Mouse (Mus musculus) frontal cortex, postnatal 36 days (tissue): Measurements from ENCODE around the gene Gtf2f1.
A peak's percentile ranks its signal among the peaks of the same experiment; 100 is the strongest.

Experiments
- DNase-seq, 2 experiments: peaks; one replicate each; pipeline ENCODE4 v3.0.0; 2022; ENCODE audit warnings: low spot score in 2 of 2

The Gtf2f1 gene

GRCm38 (mm10) chr17:57003994-57004393 is 7.1 kb downstream of the Gtf2f1 start:
- DNase-seq = no peak

- no peak for DNase-seq
Observed at GRCm38 (mm10) chr17:57001228-57001627, 9.9 kb downstream of the Gtf2f1 start.

GRCm38 (mm10) chr17:56999968-57000609 is 11.0 kb downstream of the Gtf2f1 start, which contains the start of gene Pspn:
Gene Pspn, minus strand, starts transcription at chr17:57000018.
- no peak for DNase-seq

GRCm38 (mm10) chr17:56999414-56999813 is 11.7 kb downstream of the Gtf2f1 start:
- no peak for DNase-seq

- peak; percentile 93 to 96 for DNase-seq
Observed at GRCm38 (mm10) chr17:56997029-56997667, 13.9 kb downstream of the Gtf2f1 start, which contains the start of gene Alkbh7. Gene Alkbh7, plus strand, starts transcription at chr17:56997339.

- no peak for DNase-seq
Observed at GRCm38 (mm10) chr17:56996506-56996905, 14.6 kb downstream of the Gtf2f1 start.

- no peak for DNase-seq
Observed at GRCm38 (mm10) chr17:56995046-56995445, 16.0 kb downstream of the Gtf2f1 start.

GRCm38 (mm10) chr17:56990966-56991365 is 20.1 kb downstream of the Gtf2f1 start:
- DNase-seq = no peak

GRCm38 (mm10) chr17:56990115-56990746 is 20.9 kb downstream of the Gtf2f1 start, which contains the start of gene Clpp:
Gene Clpp, plus strand, starts transcription at chr17:56990305.
- peak; percentile 92 to 97 for DNase-seq

GRCm38 (mm10) chr17:56989467-56990114 is 21.5 kb downstream of the Gtf2f1 start:
- DNase-seq = peak in 1 of 2 experiments; percentile 86

GRCm38 (mm10) chr17:56988921-56989430 is 22.1 kb downstream of the Gtf2f1 start:
- no peak for DNase-seq

- DNase-seq = no peak
Observed at GRCm38 (mm10) chr17:56988441-56988840, 22.6 kb downstream of the Gtf2f1 start.

GRCm38 (mm10) chr17:56986105-56986805 is 24.8 kb downstream of the Gtf2f1 start:
- DNase-seq = no peak

GRCm38 (mm10) chr17:56985656-56986055 is 25.4 kb downstream of the Gtf2f1 start:
- no peak for DNase-seq

- DNase-seq = no peak
Observed at GRCm38 (mm10) chr17:56984886-56985285, 26.2 kb downstream of the Gtf2f1 start.

GRCm38 (mm10) chr17:56982013-56982412 is 29.1 kb downstream of the Gtf2f1 start, which contains the start of gene Acer1:
Gene Acer1, minus strand, starts transcription at chr17:56982126.
- no peak for DNase-seq

GRCm38 (mm10) chr17:56981049-56981448 is 30.0 kb downstream of the Gtf2f1 start:
- DNase-seq = no peak

- no peak for DNase-seq
Observed at GRCm38 (mm10) chr17:56979524-56979923, 31.6 kb downstream of the Gtf2f1 start.

- no peak for DNase-seq
Observed at GRCm38 (mm10) chr17:56976531-56977390, 34.3 kb downstream of the Gtf2f1 start.

GRCm38 (mm10) chr17:56975391-56975790 is 35.7 kb downstream of the Gtf2f1 start:
- no peak for DNase-seq
